Mouse (Mus musculus): ENCODE measurements around the gene Cxcl5. TPM values are rescaled to one million over a fixed set of nuclear protein-coding genes. Genes with fewer than 3 reads are reported as not detected.

Cxcl5 gene
- polyA plus RNA-seq (2015; fragmentation: Nextera tagmentation; extraction: Ambion mirVana), result 0.05 and 0.10 TPM in 2 replicates

DNA sequence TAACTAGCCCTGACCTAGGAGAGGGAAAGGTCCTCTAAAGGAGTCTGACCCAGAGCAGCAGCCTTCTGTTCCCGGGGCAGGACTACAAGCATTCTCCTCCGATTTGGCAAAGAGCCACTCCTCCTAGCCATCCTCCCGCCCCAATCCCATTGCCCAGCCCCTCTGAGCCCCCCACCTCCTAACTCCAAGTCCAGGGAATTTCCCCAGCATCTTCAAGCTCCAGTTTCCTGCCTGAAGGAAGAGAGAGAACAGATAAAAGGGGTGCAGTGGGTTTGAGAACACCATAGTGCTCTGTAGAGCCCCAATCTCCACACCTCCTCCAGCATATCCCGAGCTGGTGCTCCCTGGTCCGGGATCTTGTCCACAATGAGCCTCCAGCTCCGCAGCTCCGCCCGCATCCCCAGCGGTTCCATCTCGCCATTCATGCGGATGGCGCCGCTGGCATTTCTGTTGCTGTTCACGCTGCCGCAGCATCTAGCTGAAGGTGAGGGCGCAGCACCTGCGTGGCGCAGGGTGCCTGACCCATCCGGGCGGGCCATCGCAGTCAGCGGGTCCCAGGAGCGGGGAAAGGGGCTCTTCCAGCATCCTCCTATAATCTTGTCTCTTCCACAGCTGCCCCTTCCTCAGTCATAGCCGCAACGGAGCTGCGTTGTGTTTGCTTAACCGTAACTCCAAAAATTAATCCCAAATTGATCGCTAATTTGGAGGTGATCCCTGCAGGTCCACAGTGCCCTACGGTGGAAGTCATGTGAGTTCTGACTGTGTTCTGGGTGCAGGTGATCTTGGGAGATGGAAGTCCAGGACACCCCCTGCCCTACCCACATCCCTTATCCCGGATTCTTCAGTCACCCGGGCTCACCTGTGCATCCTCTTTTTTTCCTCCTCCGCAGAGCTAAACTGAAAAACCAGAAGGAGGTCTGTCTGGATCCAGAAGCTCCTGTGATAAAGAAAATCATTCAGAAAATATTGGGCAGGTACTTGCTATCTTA, at the start of gene Cxcl5:
TSS of gene Cxcl5 (plus strand) at position 284 of the 989 bp plus-strand sequence.
- no peaks in the 10 kb centered on the region for H3K36me3 ChIP-seq (ENCODE audit: control insufficient read depth, insufficient read depth, low read length)
- no peak within 1 kb of the TSS for H3K27ac ChIP-seq (replicated peaks)
- peak within 1 kb of the TSS; percentile 28 for H3K4me3 ChIP-seq (ENCODE audit: low read depth, low read length)
- no peak for TF ChIP-seq EP300 (optimal IDR thresholded peaks at IDR 0.05)
- TF ChIP-seq CTCF (IDR thresholded peaks at IDR 0.05; ENCODE audit: low read depth), result no peak
- H3K4me1 ChIP-seq (replicated peaks; ENCODE audit: control insufficient read depth, insufficient read depth), result peaks cover 2% of the 10 kb centered on the region; the same call in 1 of the 2 replicates
- no peaks in the 10 kb centered on the region for H3K9me3 ChIP-seq (ENCODE audit: control insufficient read depth, low read length)
- ATAC-seq (ENCODE audit: low FRiP score, low TSS enrichment) (no peak), DNase-seq (ENCODE audit: low spot score) (peak; percentile 23)
- peak within 1 kb of the TSS; percentile 49 for H3K4me2 ChIP-seq (replicated peaks; ENCODE audit: low read depth)
- 0 out of 2 replicates have a peak within 1 kb of the TSS, but pooled peaks have one; percentile 8 for H3K9ac ChIP-seq (ENCODE audit: low read length)
- peaks cover 6% of the 10 kb centered on the region; the same call in 1 of the 2 replicates for H3K27me3 ChIP-seq (ENCODE audit: control insufficient read depth, insufficient read depth, low read length)
- 7% methylated on average over 32 of the region's 32 CpGs for WGBS

DNA sequence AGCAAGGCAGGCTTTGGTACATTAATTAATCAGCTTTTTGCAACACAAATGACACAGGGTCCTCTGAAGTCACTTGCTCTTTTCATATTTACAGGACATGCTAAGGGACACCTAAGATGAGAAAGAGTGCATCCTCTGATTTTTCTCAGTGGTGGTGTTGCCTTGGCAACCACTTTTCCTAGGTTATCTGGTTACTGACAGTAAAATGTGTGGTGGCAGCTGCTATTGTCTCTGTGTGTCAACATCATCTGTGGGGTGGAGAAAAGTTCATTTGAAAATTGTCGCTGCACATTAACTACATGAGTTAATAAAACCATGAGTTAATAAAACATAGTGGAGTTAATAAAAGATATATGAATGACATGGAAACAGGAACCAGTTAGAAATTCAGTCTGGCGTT, 47.8 kb upstream of the Cxcl5 start:
- Histone ChIP-seq H3K4me1 (replicated peaks; ENCODE audit: control insufficient read depth, insufficient read depth) (no peaks in the 10 kb centered on the region), H3K36me3 (ENCODE audit: control insufficient read depth, insufficient read depth, low read length) (no peaks in the 10 kb centered on the region), H3K9ac (ENCODE audit: low read length) (no peak overlapping the region), H3K4me3 (ENCODE audit: low read depth, low read length) (no peak overlapping the region), H3K27me3 (ENCODE audit: control insufficient read depth, insufficient read depth, low read length) (no peaks in the 10 kb centered on the region), H3K27ac (replicated peaks) (no peak overlapping the region), H3K4me2 (replicated peaks; ENCODE audit: low read depth) (no peak overlapping the region), H3K9me3 (ENCODE audit: control insufficient read depth, low read length) (no peaks in the 10 kb centered on the region)
- ATAC-seq (ENCODE audit: low FRiP score, low TSS enrichment) (no peak), DNase-seq (ENCODE audit: low spot score) (no peak)
- TF ChIP-seq EP300 (optimal IDR thresholded peaks at IDR 0.05) (no peak), CTCF (IDR thresholded peaks at IDR 0.05; ENCODE audit: low read depth) (no peak)
- 56% methylated on average over 2 of the region's 2 CpGs for WGBS

DNA sequence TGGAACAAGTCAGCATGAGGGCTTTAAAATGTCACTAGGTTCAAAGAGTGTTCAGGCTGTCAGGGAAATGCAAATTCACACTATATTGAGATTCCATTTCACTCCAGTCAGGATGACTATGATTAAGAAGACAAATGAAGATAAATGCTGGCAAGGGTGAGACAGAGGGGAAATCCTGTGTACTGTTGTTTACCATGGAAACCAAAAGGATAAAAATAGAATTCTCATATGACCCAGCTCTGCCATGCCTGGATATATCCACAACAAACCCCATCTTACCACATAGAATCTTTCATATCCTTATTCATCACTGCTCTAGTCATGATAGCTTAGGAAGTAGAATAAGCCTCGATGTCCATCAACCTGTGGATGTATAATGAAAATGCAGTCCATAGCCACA, 41.2 kb upstream of the Cxcl5 start:
- Histone ChIP-seq H3K36me3 (ENCODE audit: control insufficient read depth, insufficient read depth, low read length) (no peaks in the 10 kb centered on the region), H3K9me3 (ENCODE audit: control insufficient read depth, low read length) (no peaks in the 10 kb centered on the region), H3K4me3 (ENCODE audit: low read depth, low read length) (no peak overlapping the region), H3K27me3 (ENCODE audit: control insufficient read depth, insufficient read depth, low read length) (no peaks in the 10 kb centered on the region), H3K4me2 (replicated peaks; ENCODE audit: low read depth) (no peak overlapping the region), H3K27ac (replicated peaks) (no peak overlapping the region), H3K9ac (ENCODE audit: low read length) (no peak overlapping the region), H3K4me1 (replicated peaks; ENCODE audit: control insufficient read depth, insufficient read depth) (no peaks in the 10 kb centered on the region)
- TF ChIP-seq EP300 (optimal IDR thresholded peaks at IDR 0.05) (no peak), CTCF (IDR thresholded peaks at IDR 0.05; ENCODE audit: low read depth) (no peak)
- ATAC-seq (ENCODE audit: low FRiP score, low TSS enrichment) (no peak), DNase-seq (ENCODE audit: low spot score) (no peak)
- WGBS, result 81% methylated on average over 1 of the region's 1 CpGs

DNA sequence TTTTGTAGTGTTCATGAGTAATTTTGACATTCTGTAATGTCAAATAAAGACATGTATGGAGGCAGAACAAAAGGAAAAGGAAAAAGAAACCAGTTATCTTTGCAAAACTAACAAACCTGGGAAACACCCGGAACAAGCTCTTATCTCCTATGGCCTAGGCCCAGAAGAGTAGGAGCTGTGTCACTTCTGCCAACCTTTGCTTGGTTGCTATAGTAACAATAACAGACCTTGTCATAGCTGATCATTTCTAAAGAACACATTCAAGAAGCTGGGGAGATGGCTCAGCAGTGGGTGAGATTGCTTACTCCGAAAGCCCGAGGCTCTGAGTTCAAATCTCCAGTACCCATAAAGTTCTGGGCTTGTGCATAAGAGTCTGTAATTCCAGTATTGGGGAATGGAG, 36.5 kb upstream of the Cxcl5 start:
- H3K9ac ChIP-seq (ENCODE audit: low read length), result no peak overlapping the region
- no peaks in the 10 kb centered on the region for H3K4me1 ChIP-seq (replicated peaks; ENCODE audit: control insufficient read depth, insufficient read depth)
- H3K4me3 ChIP-seq (ENCODE audit: low read depth, low read length), result no peak overlapping the region
- H3K27ac ChIP-seq (replicated peaks), result no peak overlapping the region
- ATAC-seq (ENCODE audit: low FRiP score, low TSS enrichment), result peak; percentile 80
- H3K9me3 ChIP-seq (ENCODE audit: control insufficient read depth, low read length), result no peaks in the 10 kb centered on the region
- no peak for DNase-seq (ENCODE audit: low spot score)
- no peaks in the 10 kb centered on the region for H3K36me3 ChIP-seq (ENCODE audit: control insufficient read depth, insufficient read depth, low read length)
- 82% methylated on average over 3 of the region's 3 CpGs for WGBS
- H3K4me2 ChIP-seq (replicated peaks; ENCODE audit: low read depth), result no peak overlapping the region
- no peaks in the 10 kb centered on the region for H3K27me3 ChIP-seq (ENCODE audit: control insufficient read depth, insufficient read depth, low read length)
- no peak for TF ChIP-seq EP300 (optimal IDR thresholded peaks at IDR 0.05)
- TF ChIP-seq CTCF (IDR thresholded peaks at IDR 0.05; ENCODE audit: low read depth), result no peak

DNA sequence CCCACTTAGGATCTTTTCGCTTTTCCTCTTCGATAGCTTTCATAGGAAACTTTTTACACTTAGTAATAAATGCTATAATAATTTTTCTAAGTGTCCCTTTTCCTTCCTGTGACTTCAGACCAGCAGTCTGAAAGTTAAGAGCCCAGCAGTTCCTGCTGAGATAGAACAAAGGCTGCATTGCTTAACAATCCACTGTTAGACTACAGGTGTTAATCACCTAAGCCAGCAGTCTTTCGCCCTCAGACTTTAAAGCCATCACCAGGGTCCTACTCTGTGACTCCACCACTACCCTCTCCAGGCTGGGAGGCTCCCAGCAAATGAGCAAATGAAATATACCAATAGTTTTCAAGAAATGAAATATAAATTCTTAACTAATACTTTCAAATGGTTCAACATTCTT, 30.9 kb upstream of the Cxcl5 start:
- H3K4me1 ChIP-seq (replicated peaks; ENCODE audit: control insufficient read depth, insufficient read depth), result no peaks in the 10 kb centered on the region
- H3K9me3 ChIP-seq (ENCODE audit: control insufficient read depth, low read length), result no peaks in the 10 kb centered on the region
- H3K4me2 ChIP-seq (replicated peaks; ENCODE audit: low read depth), result no peak overlapping the region
- TF ChIP-seq EP300 (optimal IDR thresholded peaks at IDR 0.05) (no peak), CTCF (IDR thresholded peaks at IDR 0.05; ENCODE audit: low read depth) (no peak)
- 52% methylated on average over 3 of the region's 3 CpGs for WGBS
- H3K9ac ChIP-seq (ENCODE audit: low read length), result no peak overlapping the region
- no peak for ATAC-seq (ENCODE audit: low FRiP score, low TSS enrichment)
- H3K27ac ChIP-seq (replicated peaks), result no peak overlapping the region
- H3K27me3 ChIP-seq (ENCODE audit: control insufficient read depth, insufficient read depth, low read length), result no peaks in the 10 kb centered on the region
- no peak for DNase-seq (ENCODE audit: low spot score)
- no peaks in the 10 kb centered on the region for H3K36me3 ChIP-seq (ENCODE audit: control insufficient read depth, insufficient read depth, low read length)
- H3K4me3 ChIP-seq (ENCODE audit: low read depth, low read length), result no peak overlapping the region

DNA sequence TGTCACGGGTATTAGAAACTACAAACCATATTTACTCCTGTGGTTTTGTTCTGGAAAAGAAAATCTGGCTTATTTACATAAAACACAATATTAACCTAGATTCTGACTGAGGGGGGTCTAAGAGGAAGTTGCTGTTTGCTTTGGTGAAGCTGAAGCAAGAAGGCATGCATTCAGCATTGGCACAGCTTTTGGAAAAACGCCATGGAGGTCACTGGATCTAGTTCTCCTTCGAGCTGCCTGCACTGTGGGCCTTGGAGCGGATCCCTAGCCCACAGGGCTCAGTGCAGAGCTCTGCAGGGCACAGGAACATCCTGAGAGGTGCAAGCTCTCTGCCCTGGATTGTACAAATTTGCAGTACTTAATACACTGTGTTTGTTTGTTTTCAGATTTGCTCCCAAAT, 27.7 kb upstream of the Cxcl5 start:
- Histone ChIP-seq H3K4me1 (replicated peaks; ENCODE audit: control insufficient read depth, insufficient read depth) (no peaks in the 10 kb centered on the region), H3K27me3 (ENCODE audit: control insufficient read depth, insufficient read depth, low read length) (no peaks in the 10 kb centered on the region), H3K27ac (replicated peaks) (no peak overlapping the region), H3K9me3 (ENCODE audit: control insufficient read depth, low read length) (no peaks in the 10 kb centered on the region), H3K4me2 (replicated peaks; ENCODE audit: low read depth) (no peak overlapping the region), H3K4me3 (ENCODE audit: low read depth, low read length) (no peak overlapping the region), H3K9ac (ENCODE audit: low read length) (no peak overlapping the region), H3K36me3 (ENCODE audit: control insufficient read depth, insufficient read depth, low read length) (no peaks in the 10 kb centered on the region)
- 52% methylated on average over 4 of the region's 4 CpGs for WGBS
- TF ChIP-seq CTCF (IDR thresholded peaks at IDR 0.05; ENCODE audit: low read depth), result no peak
- no peak for TF ChIP-seq EP300 (optimal IDR thresholded peaks at IDR 0.05)
- ATAC-seq (ENCODE audit: low FRiP score, low TSS enrichment) (no peak), DNase-seq (ENCODE audit: low spot score) (no peak)
